Mouse (Mus musculus): ENCODE results near the gene Tlr3. TPM values are rescaled to one million over a fixed set of nuclear protein-coding genes. Genes with fewer than 3 reads are reported as not detected.

The Tlr3 gene
- 14.8 TPM for polyA plus RNA-seq (2014; fragmentation: Illumina TruSeq; extraction: RNeasy Lipid Tissue Mini Kit (QIAGEN cat#74804); ENCODE audit: low read depth, low replicate concordance)

DNA sequence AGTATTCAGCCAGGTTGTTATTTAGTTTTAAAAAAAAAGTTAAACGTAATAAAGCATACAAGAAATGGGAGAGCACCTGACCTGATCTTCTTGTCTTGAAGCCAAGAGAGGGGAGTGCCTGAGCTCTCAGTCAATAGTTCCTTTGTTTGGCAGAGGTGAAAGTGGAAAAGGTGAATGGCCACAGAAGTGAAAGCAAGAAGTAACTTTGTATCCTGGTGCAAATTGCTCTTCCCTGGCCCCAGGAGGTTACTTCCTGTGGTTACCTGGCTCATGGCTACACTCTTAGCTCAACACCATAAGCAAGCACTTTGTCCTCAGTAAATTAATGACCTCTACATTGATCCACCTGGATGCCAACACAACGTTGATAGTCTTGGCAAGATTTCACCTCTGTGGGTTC lies at the start of gene Tlr3:
TSS of gene Tlr3 (minus strand) at position 199 of the 400 bp plus-strand sequence.

DNA sequence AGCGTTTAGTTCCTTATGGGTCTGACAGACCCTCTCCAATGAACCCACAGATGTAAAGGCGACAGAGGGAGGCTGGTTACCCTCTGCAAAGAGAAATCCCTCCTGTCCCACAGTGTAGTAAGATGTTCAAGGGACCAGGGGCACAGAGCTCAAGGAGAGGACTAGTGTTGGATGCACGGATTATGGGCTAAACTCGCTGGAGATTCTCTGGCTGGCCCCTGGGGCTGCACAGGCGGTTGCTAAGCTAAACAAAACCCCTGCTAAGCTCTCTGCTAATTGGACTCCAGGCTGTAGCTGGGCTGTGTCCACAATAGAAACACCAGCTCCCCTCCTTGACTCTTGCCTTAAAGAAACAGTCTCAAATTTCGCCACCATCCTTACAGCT lies 28.9 kb downstream of the Tlr3 start, which contains the start of gene Fam149a:
TSS of gene Fam149a (minus strand) at position 329 of the 385 bp plus-strand sequence.

Other genes with a start within 250 kb of the Tlr3 start
- 59.8 TPM for gene F11, start 149.0 kb downstream of the Tlr3 start, polyA plus RNA-seq (2014; fragmentation: Illumina TruSeq; extraction: RNeasy Lipid Tissue Mini Kit (QIAGEN cat#74804); ENCODE audit: low read depth, low replicate concordance)
- 225 TPM for gene Klkb1, start 116.2 kb downstream of the Tlr3 start, polyA plus RNA-seq (2014; fragmentation: Illumina TruSeq; extraction: RNeasy Lipid Tissue Mini Kit (QIAGEN cat#74804); ENCODE audit: low read depth, low replicate concordance)
- 1.4 TPM for gene Gm45753, start 102.6 kb downstream of the Tlr3 start, polyA plus RNA-seq (2014; fragmentation: Illumina TruSeq; extraction: RNeasy Lipid Tissue Mini Kit (QIAGEN cat#74804); ENCODE audit: low read depth, low replicate concordance)
- gene Cyp4v3, start 77.9 kb downstream of the Tlr3 start, polyA plus RNA-seq (2014; fragmentation: Illumina TruSeq; extraction: RNeasy Lipid Tissue Mini Kit (QIAGEN cat#74804); ENCODE audit: low read depth, low replicate concordance) = 421 TPM
- gene Fam149a, start 28.8 kb downstream of the Tlr3 start, polyA plus RNA-seq (2014; fragmentation: Illumina TruSeq; extraction: RNeasy Lipid Tissue Mini Kit (QIAGEN cat#74804); ENCODE audit: low read depth, low replicate concordance) = 19.4 TPM
- gene Sorbs2, start 96.7 kb upstream of the Tlr3 start, polyA plus RNA-seq (2014; fragmentation: Illumina TruSeq; extraction: RNeasy Lipid Tissue Mini Kit (QIAGEN cat#74804); ENCODE audit: low read depth, low replicate concordance) = 76.2 TPM

Data from liver, adult 10 weeks (tissue).